Mouse (Mus musculus) kidney, postnatal 14 days (tissue): ENCODE measurements at regions not wholly inside any gene's neighbourhood (a gene's known extent, or its start where the extent isn't known, plus 50 kb on each side); places are given as distances from the start of the nearest gene placed in this dataset.
"Not testable (repeated sequence)": the region's sequence is repeated elsewhere in the genome, so short reads cannot be mapped to it uniquely, and the experiment has no call there.

Experiments
- DNase-seq: peaks from one replicate; pipeline ENCODE4 v3.0.0; 2022; ENCODE audit warnings: mixed read lengths

DNA sequence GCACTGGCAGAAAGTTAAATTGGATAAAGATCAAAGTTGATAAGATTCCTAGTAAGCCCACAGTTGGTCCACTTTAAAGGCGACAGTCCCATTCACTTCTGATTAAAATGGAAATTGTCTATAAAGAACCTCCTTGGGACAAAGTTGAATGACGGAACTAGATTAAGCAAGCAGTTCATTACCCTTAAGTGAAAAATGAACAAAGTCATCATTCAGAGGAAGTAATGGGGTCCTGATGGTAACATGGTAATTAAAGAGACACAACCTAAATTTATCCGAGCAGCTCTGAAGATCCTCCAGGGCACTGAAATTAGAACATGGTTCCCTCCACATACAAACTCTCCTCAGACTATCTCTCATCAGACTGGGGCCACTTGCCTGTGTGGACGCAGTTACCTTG is 116.4 kb upstream of the Nabp1 start:
- DNase-seq, result no peak

DNA sequence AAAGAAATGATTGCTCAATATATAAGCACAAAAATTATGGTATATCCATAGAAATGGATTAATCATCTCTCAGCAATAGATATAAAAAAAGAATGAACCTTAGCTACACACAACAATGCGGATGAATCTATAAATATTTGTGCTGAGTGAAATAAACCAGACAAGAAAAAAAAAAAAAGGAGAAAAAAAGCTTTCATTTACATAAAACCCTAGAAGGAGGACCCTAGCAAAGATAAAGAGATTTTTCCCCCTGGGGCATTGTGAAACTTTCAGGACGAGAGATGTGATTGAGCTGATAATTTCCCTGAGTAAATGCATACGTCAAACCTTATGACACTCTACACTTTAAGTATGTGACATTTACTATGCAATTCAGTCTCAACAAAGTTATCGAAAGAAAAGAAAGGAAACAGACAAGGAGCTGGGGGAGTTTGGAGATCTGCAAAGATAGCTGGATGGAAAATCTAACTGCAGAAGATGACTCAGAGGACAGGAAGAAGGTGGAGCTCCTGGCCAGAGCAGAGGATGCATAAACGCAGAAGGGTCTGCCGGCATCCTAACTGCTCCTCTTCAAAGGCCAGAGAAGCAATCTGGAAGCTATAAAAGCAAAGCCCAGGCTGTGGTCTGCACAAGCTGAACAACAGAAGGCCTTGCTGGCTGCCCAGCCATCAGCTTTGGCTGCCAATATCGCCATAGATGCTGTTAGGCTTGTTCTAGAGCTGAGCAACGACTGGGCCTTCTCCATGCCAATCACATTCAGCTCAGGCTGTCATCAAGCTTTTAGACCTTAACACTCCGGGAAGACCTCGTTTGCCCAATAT is 115.6 kb upstream of the Nabp1 start:
- no peak for DNase-seq

DNA sequence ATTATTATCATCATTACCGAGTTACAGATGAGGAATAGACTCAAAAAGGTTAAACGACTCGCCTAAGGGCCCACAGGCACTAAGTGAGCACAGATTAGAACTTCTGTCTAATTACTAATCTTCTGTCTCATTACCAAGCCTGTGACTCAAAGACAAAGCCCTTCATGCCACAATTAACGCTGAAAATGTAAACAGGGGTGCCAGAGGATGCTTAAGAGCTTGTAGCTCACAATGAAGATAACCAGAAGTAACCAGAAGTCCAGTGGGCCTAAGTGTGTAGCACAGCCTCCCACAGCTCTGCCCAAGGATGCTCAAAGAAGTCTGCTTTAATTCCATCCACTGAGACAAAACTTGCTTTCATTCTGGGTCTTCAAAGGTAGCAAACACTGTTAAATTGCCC is 113.7 kb upstream of the Nabp1 start:
- no peak for DNase-seq

DNA sequence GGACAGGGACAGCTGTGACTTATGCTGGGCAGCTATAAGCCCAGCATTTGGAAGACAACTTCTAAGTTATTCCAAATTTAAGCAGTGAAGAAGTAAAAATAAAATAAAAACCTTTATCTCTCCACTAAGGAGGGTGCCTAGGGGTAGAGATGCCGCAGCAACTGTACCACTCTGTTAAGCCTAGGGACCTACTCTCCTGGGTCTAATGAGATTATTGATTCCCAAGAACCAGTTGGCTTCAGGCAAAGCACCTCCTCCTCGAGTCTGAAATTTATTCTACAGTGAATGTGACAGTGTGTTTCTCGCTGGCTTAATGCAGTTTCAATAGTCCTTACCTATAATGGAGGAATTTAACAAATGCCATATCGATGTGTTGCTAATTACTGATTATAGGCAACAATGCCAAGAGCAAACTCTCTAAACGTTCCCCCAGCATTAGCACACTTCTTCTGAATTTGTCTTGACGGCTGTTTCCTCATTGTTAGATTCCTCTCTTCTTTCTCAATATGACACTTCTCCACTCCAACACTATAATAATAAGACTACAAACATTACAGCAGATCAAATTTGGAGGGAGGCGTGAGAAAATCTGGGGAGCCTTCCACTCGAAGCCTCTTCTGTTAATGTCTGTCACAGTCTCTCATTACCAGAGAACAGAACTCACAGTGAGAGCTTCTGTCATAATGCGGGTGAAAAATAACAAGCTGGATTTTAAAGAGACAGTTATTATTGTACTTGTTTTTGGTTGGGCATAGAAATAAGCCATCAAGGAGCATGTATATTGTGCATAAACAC is 112.6 kb upstream of the Nabp1 start:
- no peak for DNase-seq

DNA sequence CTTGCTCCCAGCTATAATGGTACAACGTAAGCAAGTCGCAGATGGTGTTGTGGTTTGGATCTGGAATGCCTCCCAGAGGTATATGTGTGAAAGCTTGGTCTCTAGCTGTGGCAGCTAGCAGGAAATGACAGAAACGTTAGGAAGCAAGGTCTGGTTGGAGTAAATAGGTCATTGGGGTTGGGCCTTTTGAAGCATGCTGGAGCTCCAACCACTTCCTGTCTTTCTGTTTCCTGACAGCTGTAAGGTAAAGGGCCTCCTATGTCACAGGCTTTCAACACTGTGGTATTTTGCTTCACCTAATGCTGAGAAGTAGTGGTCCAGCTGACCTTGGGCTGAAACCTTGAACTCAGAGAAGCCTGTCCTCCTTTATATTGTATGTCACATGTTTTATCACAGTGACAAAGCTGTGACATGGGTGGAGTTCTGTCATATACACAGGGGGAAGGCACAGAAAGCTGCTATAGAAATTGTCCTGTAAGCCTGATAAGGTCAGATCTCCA is 106.8 kb upstream of the Nabp1 start:
- no peak for DNase-seq

DNA sequence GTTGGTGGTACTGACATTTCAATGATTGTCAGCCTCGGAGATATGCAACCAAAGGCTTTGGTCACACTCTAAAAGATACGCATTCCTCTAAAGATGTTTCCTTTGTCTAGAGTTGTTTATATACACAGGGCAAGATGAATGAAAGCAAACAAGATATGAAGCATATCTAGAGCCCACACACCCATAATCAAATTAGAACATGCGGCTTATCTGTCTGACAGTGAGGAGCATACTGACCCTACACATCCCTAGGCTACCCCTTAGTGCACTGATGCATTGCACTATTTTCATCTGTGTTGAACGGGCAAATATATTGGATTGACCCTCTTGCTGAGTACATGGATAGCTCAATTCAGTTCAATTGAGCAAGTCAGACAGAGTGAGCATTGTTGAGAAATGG is 105.6 kb upstream of the Nabp1 start:
- DNase-seq, result no peak

DNA sequence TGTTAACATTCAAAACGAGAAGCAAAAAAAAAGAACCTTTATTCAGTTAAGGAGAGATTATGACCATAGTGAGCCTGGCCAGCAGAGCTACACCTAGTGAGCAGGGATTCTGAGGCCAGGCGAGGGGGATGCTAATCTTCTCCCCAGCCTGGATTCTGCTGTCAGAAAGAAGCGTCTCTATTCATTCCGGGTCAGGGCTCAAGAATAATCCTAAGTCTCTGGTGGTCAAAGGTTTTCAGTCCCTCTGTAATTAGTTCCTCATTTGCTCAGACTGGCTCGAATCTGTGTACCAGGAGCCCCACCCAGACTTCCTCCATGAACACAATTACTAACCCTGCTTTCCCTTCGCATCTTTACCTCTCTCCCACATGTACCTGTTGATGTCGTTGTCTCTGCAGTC is 101.8 kb upstream of the Nabp1 start:
- DNase-seq, result no peak

DNA sequence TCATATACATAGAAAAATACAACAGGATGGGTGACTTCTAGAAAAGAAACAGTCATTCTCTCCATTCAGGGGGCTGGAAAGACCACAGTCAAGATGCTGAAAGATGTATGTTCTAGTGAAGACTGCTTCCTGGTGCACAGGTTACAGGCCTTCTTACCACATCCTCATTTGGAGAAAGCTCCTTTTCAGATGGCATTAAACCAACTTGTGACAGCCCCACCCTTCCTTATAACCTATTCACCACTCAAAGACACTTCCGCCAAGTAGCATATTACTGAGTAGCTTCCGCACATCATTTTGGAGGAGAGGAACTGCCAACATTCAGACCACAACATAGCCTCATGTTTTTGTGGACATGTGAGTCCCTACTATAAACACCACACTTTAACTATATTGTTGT is 99.5 kb upstream of the Nabp1 start:
- DNase-seq, result no peak

DNA sequence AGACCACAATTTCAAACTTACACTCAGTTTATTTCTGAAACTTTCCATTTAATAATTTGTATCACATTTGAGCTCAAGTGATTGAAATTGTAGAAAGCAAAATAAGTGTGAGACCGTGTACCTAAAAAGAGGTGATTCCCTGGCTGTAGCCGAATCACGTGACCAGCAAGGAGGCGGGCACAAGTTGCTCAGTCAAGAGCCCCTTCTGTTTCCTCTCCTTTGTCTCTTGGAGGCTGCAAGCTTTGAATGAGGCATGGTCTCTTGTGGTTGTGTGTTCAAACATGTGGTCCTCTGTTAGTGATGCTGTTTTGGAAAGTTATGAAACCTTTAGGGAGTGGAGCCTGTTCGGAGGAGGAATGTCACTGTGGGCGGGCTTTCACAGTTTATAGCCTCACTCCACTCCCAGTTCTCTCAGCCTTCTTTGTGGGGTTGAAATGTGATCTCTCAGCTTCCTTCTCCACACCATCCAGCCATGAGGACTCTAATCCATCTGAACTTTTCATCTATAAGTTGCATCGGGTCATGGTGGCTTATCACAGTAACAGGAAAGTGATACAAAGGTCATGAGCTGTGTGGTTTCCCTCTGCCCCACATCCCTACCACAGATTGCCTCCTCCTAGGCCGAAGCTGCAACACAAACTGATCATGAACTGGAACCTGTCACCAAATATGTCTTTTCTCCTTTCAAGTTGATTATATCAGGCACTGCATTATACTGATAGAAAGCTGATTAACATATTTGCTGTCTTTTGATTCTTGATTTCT is 94.3 kb upstream of the Nabp1 start:
- DNase-seq, result no peak

DNA sequence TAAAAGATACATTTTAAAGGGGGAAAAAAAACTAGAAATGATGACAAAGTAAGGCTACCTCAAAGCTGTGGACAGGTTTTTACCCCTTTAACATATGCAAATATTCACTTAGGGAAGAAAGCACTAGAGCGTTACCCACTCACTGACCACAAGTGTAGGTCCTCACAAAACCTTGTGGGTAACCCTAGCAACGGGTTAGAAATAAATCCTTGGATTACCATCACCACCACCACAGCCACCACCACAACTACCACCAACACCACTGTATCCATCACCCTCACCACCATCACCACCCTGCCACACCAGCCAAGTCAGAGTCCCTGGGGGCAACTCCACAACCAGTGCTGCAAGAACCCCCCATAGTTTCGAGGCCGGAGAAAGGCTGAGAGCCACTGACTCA is 91.4 kb upstream of the Nabp1 start:
- DNase-seq, result no peak

DNA sequence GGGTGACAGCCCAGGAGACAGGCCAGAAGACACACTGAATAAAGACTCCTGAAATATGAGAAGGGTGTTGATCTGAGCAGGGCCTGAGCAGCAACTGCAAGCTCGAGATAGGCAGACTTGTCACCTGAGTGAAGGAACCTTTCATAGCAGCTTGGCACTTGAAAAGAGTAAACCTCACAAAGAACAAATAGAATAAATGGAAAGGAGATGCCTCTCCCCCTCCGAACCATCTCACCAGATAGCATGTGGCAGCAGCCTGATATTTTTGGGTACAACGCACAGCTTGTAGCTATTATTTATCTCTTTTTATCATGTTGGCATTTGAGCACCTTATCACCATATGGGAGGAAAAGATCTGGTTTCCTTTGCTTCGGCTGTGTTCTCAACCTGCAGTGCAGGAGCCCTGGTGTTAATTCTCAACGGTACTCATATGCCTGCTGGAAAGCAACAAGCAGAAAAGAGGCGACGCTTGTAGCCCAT is 88.0 kb upstream of the Nabp1 start:
- no peak for DNase-seq

DNA sequence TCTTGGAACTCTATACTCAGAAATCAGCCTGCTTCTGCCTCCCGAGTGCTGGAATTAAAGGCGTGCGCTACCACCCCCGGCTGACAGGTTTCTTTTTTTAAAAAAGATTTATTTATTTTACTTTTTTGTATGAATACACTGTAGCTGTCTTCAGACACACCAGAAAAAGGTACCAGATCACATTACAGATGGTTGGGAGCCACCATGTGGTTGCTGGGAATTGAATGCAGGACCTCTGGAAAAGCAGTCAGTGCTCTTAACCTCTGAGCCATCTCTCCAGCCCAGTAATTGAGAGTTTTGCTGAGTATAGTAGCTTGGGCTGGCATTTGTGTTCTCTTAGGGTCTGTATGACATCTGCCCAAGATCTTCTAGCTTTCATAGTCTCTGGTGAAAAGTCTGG is 78.4 kb upstream of the Nabp1 start:
- not testable (repeated sequence) for DNase-seq

DNA sequence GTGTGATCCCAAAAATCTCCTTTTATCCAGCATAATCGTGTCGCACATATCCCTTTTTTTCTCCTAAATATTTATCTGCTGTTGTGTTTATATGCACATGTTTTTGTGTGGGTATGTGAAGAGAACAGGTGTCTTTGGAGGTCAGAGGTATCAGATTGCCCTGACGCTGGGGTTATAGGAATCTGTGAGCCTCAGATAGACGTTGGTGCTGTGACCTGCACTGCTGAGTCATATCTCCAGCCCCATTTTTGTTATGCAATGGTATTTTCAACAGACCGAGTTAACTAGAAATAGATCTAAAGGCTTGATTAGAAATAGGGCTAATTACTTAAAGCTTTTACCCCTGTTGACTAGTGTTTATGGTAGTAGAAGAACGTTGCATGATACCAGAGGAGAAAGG is 75.5 kb upstream of the Nabp1 start:
- DNase-seq, result no peak

DNA sequence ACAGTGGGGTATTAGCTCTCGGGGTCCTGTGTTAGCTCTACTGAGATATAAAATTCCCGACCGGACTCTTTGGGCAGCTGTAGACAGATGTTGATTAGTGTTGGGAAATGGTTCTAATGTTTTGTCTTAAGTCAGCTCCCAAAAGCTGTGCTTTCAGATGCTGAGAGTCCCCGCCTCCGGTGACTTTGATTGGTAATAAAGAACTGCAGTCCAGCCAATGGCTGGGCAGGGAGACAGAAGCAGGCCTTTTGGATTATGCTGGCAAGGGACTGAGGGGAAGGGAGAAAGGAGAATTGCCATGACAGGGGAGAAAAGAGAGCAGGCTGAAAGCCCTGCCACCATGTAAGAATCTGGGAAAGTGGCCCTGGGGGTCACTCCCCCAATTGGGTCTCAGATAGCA is 73.4 kb upstream of the Nabp1 start:
- DNase-seq, result no peak

DNA sequence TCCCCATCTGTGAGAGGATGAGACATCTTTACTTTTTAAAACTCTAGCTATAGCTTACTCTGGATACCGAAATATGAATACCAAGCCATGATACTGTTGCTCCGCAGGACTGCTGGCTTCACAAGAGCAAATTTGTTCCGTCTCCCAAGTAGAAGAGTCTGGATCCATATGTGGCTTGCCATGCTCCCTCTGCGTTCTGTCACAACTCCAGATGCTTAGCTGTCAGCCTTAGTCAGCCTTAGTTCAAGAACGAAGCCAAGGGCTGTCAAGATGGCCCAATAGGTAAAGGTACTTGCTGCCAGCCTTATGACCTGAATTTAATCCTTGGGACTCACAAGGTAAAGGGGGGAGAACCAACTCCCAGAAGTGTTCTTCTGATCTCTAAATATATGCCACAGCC is 64.6 kb upstream of the Nabp1 start:
- DNase-seq, result no peak

DNA sequence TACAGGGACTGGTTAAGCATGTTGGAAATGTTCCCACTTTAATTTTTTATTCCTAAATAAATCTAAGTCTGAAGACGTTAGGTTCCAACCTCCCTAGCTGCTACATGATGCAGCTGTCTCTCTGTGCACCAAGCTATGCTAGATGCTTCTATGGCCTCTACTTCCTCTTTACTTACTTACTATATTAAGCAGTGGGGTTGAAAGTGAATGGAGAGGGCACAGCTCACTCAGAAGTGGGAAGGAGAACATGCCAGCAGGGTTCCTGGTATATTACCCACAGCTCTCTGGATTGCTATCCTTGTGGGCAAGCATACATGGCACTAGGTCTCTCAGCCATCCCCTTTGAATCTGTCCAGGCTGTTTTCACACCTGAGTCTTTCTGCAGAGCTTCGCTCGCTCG is 61.4 kb upstream of the Nabp1 start:
- peak; percentile 20 for DNase-seq

DNA sequence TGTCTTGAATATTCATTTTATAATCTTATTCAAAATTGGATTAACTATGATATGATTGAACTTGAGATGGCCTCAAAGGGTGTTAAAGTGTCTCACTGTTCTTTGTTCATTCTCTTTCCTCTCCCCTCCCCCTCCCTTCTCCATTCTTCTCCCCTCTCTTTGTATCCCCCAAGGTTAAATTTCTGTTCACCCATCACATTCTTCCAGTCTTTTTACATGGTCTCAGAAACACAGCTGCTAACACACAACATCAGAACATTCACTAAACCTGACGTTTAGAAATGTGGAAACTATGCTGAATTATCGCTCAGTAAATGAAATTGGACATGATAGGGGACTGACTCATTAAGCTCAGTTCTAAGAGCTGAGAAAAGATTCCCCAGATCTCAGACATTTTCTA is 60.6 kb upstream of the Nabp1 start:
- no peak for DNase-seq

DNA sequence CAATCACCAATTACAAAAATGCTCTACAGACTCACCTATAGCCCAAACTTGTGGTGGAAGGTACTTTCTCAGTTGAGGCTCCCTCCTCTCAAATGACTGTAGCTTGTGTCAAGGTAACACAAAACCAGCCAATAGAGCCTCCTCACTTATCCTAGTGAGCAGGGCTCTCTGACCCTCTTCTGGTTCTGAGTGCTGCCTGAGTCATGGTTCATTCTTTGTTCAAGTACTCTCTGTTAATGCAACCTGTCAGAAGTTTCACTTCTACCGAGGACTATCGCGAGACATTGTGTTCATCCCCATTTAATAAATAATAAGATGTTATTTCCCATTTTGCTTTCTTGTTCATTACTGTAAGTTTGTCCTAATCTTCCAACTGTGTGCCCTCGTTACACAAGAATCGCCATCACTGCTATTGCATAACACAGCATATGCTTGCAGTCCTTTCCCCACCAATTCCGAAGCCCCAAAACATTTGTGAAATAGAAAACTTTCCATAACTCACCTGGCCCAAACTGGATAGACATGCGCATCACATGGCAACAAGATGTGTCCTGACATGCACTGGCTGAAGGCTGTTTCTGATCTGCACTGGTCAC is 59.6 kb upstream of the Nabp1 start:
- DNase-seq, result no peak

DNA sequence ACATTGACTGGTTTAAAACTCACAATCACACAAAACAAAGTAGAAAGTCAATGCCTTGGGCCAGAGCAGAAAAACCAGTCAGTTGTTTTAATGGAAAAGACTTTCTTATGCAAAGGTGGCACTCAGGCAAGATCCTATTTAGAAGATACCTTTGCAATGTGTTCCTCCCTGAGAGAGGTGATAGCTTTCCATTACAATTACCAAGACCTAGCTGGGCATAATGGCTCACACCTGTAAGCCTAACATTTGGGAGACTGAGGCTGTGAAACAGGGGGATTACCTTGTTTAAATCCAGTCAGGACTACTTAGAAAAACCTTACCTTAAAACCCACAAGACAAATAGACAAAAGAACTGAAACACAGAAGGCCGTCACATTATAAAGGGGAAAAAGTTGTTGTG is 57.9 kb upstream of the Nabp1 start:
- no peak for DNase-seq

DNA sequence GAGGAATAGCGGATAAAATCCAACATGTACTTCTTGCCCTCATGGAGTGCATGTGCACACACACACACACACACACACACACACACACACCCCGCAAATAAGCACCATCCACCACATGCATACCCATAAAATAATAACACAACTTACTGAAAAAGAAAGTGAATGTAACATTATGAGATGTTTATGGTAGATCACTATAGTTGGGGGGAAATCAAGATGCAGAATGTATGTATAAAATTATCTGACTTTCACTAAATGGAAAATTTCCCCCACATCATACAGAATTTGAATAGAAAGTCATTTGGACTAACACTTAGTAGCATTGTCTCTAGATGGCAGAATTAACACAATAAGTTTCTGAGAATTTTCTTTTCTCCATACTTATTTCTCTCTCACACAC is 57.2 kb upstream of the Nabp1 start:
- no peak for DNase-seq

DNA sequence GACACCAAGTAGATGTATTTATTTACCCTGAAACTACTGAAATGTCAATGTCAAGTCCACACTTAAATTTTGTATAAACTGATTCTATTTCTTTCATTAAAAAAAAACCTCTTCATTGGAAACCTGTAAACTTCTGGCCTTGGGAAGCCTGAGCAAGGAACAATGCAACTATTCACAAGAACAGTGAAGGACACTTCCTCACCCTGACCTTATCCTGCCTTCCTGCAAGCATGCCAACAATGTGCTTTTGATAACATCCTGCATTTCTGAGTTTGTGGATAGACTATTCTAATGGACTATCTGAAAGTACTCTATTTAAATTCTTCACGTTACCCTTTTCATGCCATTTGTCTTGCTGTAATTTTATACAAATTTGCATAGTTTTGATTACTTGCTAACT is 53.1 kb upstream of the Nabp1 start:
- DNase-seq, result no peak

DNA sequence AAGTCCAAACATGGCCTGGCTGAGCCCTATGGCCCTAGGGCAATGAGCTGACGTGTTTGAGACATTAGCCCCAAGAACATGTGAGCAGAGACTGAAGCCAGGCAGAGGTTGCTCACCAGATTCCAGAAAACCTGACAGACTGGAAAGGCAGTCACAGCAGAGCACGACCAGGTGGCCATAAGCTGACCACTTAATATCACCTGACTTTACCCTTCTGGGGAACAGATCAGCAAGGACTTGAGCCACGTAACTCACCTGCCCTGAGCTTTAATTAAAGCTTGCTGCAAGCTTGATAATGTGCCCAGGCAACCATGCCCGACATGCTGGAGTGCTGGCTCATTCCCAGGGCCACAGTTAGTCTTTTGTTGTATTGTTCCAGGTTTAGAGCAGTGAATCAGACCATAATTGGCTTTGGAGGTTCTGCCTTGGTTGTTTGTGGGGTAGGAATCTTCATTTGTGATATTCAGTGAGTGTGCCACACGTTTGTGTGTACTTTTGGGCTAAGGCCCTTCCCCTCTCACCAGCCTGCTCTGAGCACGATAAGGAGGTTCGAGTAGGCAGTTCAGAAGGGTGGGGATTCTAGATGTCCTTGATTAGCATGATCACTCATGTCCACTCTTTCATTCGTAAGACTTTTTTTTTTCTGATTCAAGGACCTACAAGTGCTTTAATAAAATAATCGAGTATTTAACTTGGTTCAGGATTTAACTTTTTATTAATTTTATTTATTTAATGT is 52.1 kb upstream of the Nabp1 start:
- DNase-seq, result peak; percentile 70
